Mouse (Mus musculus) C2C12 (cell line): ENCODE data around the gene AA467197. TPM values are rescaled to one million over a fixed set of nuclear protein-coding genes. Genes with fewer than 3 reads are reported as not detected.

Experiments
- H3K27me3 ChIP-seq: one replicate; pipeline ENCODE4 v1.6.1; 2011; ENCODE audit not compliant: control insufficient read depth, insufficient read depth, insufficient read length
- H3K36me3 ChIP-seq: one replicate; pipeline ENCODE4 v1.6.1; 2011; ENCODE audit not compliant: control insufficient read depth, insufficient read depth
- H3K4me3 ChIP-seq: one replicate; pipeline ENCODE4 v1.5.1; 2011; ENCODE audit warnings: mild to moderate bottlenecking, control low read depth; ENCODE audit not compliant: poor library complexity, insufficient read depth, severe bottlenecking
- H3K79me2 ChIP-seq: one replicate; pipeline ENCODE4 v1.6.1; 2011; ENCODE audit not compliant: control insufficient read depth, insufficient read depth
- H3K79me3 ChIP-seq: one replicate; pipeline ENCODE4 v1.6.1; 2011; ENCODE audit warnings: low read depth, control low read depth
- H3ac ChIP-seq: one replicate; pipeline ENCODE3; 2011; ENCODE audit warnings: low read depth; ENCODE audit not compliant: control insufficient read depth, insufficient read length
- CEBPB ChIP-seq: IDR thresholded peaks from one replicate; pipeline ENCODE4 v1.6.1; 2011; ENCODE audit warnings: low read depth, mild to moderate bottlenecking, control low read depth, moderate library complexity
- CTCF ChIP-seq: IDR thresholded peaks from one replicate; pipeline ENCODE4 v1.5.1; 2011; ENCODE audit not compliant: control insufficient read depth, insufficient read depth, insufficient read length
- FOSL1 ChIP-seq: IDR thresholded peaks from one replicate; pipeline ENCODE4 v1.8.0; 2011; ENCODE audit warnings: mild to moderate bottlenecking, low read length; ENCODE audit not compliant: poor library complexity, insufficient read depth, severe bottlenecking
- MAX ChIP-seq: IDR thresholded peaks from one replicate; pipeline ENCODE4 v1.6.1; 2011; ENCODE audit warnings: mild to moderate bottlenecking, control low read depth
- MYOD1 ChIP-seq: IDR thresholded peaks from one replicate; pipeline ENCODE4 v1.6.1; 2011; ENCODE audit warnings: low read depth; ENCODE audit not compliant: control insufficient read depth, insufficient read length
- MYOG ChIP-seq: IDR thresholded peaks from one replicate; pipeline ENCODE4 v1.6.1; 2011; ENCODE audit not compliant: control insufficient read depth, insufficient read length; ENCODE audit errors: extremely low read depth
- USF1 ChIP-seq: IDR thresholded peaks from one replicate; pipeline ENCODE4 v1.6.1; 2011; ENCODE audit warnings: low read depth, mild to moderate bottlenecking, control low read depth, moderate library complexity
- polyA plus RNA-seq: library from polyadenylated mRNA; unstranded; fragments of >200 nt; fragmentation: generic; extraction: Trizol; gene quantifications from one replicate; pipeline ENCODE4 v1.2.1, GENCODE M21; 2012; ENCODE audit warnings: missing spikeins

The AA467197 gene
- polyA plus RNA-seq, 1 experiment = 0.32 TPM

- TF ChIP-seq MYOG (no peak), CEBPB (no peak), MYOD1 (no peak), MAX (no peak), FOSL1 (no peak), USF1 (no peak), CTCF (no peak)
- Histone ChIP-seq H3K27me3 (no peaks in the 10 kb centered on the region), H3K79me3 (no peaks in the 10 kb centered on the region), H3K4me3 (no peak overlapping the region), H3K79me2 (no peaks in the 10 kb centered on the region), H3ac (no peak overlapping the region), H3K36me3 (no peaks in the 10 kb centered on the region)
Observed at GRCm38 (mm10) chr2:122616237-122616636, 20.5 kb upstream of the AA467197 start.

DNA sequence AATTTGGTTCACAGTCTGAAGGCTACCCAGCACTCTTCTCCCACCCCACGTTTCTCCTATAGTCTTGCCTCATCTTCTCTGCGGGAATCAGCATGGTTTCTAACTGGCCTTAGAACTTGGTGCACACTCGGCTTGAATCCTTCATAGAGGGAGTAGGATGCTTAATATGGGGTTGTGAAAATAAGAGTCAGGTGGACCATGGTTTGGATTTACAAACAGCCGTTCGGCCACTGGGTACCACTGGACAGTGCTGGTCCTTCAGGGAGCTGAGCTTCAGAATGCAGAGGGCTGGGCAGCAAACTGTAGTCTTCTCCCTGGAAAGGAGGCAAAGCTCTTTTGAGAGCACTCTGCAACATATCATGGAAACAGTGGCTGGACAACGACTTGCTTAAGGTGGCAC is 19.0 kb upstream of the AA467197 start:
- TF ChIP-seq CEBPB = no peak
- TF ChIP-seq MAX = no peak
- TF ChIP-seq MYOD1 = no peak
- no peak for TF ChIP-seq MYOG
- TF ChIP-seq FOSL1 = no peak
- TF ChIP-seq CTCF = no peak
- no peak for TF ChIP-seq USF1
- H3K36me3 ChIP-seq = no peaks in the 10 kb centered on the region
- H3K79me3 ChIP-seq = no peaks in the 10 kb centered on the region
- H3K4me3 ChIP-seq = no peak overlapping the region
- H3K27me3 ChIP-seq = no peaks in the 10 kb centered on the region
- H3ac ChIP-seq = no peak overlapping the region
- no peaks in the 10 kb centered on the region for H3K79me2 ChIP-seq

DNA sequence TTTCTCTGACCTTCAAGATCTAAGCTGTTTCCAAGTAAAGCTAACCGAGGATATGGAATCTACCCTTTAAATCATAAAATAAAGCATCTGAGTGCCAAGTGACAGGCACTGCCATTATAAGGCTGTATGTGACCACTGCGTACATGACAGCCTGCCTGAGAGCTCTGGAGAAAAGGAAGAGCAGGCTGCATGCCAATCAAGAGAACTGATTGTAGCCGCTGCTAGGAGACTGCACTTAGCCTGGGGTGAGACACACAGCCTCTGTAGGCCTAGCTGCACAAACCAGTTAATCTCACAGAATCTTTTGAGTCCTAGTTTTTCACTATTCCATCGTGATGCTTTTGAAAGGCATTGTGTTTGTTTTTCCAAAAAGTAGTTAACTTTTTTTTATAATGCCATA is 18.1 kb upstream of the AA467197 start:
- no peaks in the 10 kb centered on the region for H3K27me3 ChIP-seq
- H3K79me2 ChIP-seq = no peaks in the 10 kb centered on the region
- TF ChIP-seq USF1 = no peak
- no peak for TF ChIP-seq MYOG
- no peak for TF ChIP-seq FOSL1
- TF ChIP-seq CTCF = no peak
- TF ChIP-seq CEBPB = no peak
- H3ac ChIP-seq = no peak overlapping the region
- no peaks in the 10 kb centered on the region for H3K79me3 ChIP-seq
- no peaks in the 10 kb centered on the region for H3K36me3 ChIP-seq
- no peak overlapping the region for H3K4me3 ChIP-seq

DNA sequence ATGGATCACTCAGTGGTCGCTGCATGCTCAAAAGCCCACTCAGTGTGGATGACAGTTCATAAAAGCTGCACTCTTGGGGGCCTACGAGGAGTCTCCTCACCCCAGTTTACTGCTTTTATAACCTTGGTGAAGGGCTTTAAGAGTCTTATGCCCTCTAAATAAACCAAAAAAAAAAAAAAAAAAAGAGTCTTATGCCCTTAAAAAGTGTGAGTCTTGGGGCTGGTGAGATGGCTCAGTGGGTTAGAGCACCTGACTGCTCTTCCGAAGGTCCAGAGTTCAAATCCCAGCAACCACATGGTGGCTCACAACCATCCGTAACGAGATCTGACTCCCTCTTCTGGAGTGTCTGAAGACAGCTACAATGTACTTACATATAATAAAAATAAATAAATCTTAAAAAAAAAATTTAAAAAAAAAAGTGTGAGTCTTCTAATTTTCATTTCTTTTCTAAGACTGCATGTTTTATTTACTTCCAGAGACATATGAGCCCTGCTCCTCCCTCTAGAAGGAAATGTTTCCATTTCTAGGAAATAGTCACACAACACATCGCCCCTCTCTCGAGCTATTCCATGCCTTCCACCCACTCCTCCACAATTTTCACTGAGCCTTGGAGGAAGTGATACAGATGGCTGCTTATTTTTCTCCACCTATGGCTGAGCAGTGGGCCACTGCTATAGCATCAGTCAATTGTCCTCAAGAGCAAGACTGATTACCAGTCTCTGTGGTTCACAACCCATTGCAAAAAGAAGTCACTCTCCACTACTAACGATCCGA is 15.3 kb upstream of the AA467197 start:
- no peaks in the 10 kb centered on the region for H3K36me3 ChIP-seq
- H3K4me3 ChIP-seq = no peak overlapping the region
- H3K79me3 ChIP-seq = no peaks in the 10 kb centered on the region
- no peaks in the 10 kb centered on the region for H3K79me2 ChIP-seq
- H3ac ChIP-seq = no peak overlapping the region
- H3K27me3 ChIP-seq = peaks cover 10% of the 10 kb centered on the region
- TF ChIP-seq USF1 = no peak
- TF ChIP-seq CTCF = no peak
- no peak for TF ChIP-seq MAX
- TF ChIP-seq CEBPB = no peak
- no peak for TF ChIP-seq MYOG
- TF ChIP-seq MYOD1 = no peak
- TF ChIP-seq FOSL1 = no peak

GRCm38 (mm10) chr2:122625930-122626329 is 10.9 kb upstream of the AA467197 start:
- no peaks in the 10 kb centered on the region for H3K36me3 ChIP-seq
- peaks cover 5% of the 10 kb centered on the region for H3K79me2 ChIP-seq
- peaks cover 10% of the 10 kb centered on the region for H3K27me3 ChIP-seq
- H3K79me3 ChIP-seq = peaks cover 3% of the 10 kb centered on the region
- no peak overlapping the region for H3ac ChIP-seq
- no peak overlapping the region for H3K4me3 ChIP-seq
- TF ChIP-seq CEBPB (no peak), MYOG (no peak), MYOD1 (no peak), FOSL1 (no peak), CTCF (no peak), USF1 (no peak), MAX (no peak)

- TF ChIP-seq CTCF (peak; percentile 39), MYOG (no peak)
- peaks cover 23% of the 10 kb centered on the region for H3K79me2 ChIP-seq
- H3K27me3 ChIP-seq = peaks cover 10% of the 10 kb centered on the region
- no peak overlapping the region for H3K4me3 ChIP-seq
- H3K79me3 ChIP-seq = peaks cover 18% of the 10 kb centered on the region
- no peak overlapping the region for H3ac ChIP-seq
- H3K36me3 ChIP-seq = peaks cover 19% of the 10 kb centered on the region
Observed at GRCm38 (mm10) chr2:122628976-122629375, 7.8 kb upstream of the AA467197 start.
